Mouse (Mus musculus): Measurements from ENCODE around the gene Cox4i1.

DNA sequence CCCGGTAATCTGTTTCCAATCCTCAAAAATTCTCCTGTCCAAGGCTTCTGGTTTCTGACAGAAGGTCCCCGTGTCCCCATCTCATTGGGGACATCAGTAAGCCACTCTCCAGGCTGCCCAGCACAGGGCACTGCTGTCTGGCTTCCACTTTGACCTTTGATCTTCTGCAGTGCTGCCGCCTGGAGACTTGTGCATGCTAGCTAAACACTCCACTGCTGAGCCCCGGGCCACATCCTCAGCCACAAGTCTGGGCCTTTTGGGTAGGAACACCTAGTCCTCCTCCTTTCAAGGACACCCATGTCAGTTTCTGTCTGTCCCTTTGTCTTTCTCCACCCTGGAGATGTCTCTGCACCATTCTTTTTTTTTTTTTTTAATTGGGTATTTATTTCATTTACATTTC is 24.9 kb downstream of the Cox4i1 start:
- TF ChIP-seq CTCF (IDR thresholded peaks at IDR 0.05; ENCODE audit: low read depth, low read length): no peak
- TF ChIP-seq POLR2A (IDR thresholded peaks at IDR 0.05; ENCODE audit: extremely low read depth, insufficient read depth, low read length): no peak
